8 mouse cellular contexts compared by ENCODE assay signal in genomic region chr2:127269491-127270299, GRCm38 (mm10). TPM values are rescaled to one million over a fixed set of nuclear protein-coding genes. Genes with fewer than 3 reads are reported as not detected.
A peak's percentile ranks its signal among the peaks of the same experiment; 100 is the strongest.
DNase-seq lines count a peak whose midpoint lies in the region; ATAC-seq lines count a peak whose summit lies in the region.

TSS of gene Stard7 (plus strand) at chr2:127270218.

- peak within 1 kb of the TSS; percentile 98 for H3K4me3 ChIP-seq in forebrain, embryonic 14.5 days (ENCODE audit: low read depth, low read length)
- peak within 1 kb of the TSS; percentile 100 for H3K4me3 ChIP-seq in neural tube, embryonic 15.5 days (replicated peaks)

- intact Hi-C loops in heart, postnatal 14 days (cut with DNase I) = loop anchor here (1.0 kb wide), 1 partner anchor 21 kb away; no protein-coding TSS in a partner anchor

- H3K27me3 ChIP-seq in forebrain, embryonic 14.5 days (replicated peaks; ENCODE audit: control insufficient read depth, insufficient read depth, low read length) = no peaks in the 10 kb centered on the region
- H3K27me3 ChIP-seq in neural tube, embryonic 15.5 days (replicated peaks) = no peaks in the 10 kb centered on the region

- peak within 1 kb of the TSS; percentile 88 for H3K9ac ChIP-seq in forebrain, embryonic 14.5 days (ENCODE audit: low read length)
- peak within 1 kb of the TSS; percentile 96 for H3K9ac ChIP-seq in neural tube, embryonic 15.5 days (replicated peaks)

- peak within 1 kb of the TSS; percentile 74 for H3K4me2 ChIP-seq in forebrain, embryonic 14.5 days (ENCODE audit: low read length)
- peak within 1 kb of the TSS; percentile 85 for H3K4me2 ChIP-seq in neural tube, embryonic 15.5 days

- H3K9me3 ChIP-seq in forebrain, embryonic 14.5 days (replicated peaks; ENCODE audit: control insufficient read depth, low read length) = no peaks in the 10 kb centered on the region
- no peaks in the 10 kb centered on the region for H3K9me3 ChIP-seq in neural tube, embryonic 15.5 days (replicated peaks)

- under 1% methylated on average over 40 of the region's 49 CpGs for WGBS in forebrain, embryonic 14.5 days
- under 1% methylated on average over 48 of the region's 49 CpGs for WGBS in neural tube, embryonic 15.5 days

- H3K36me3 ChIP-seq in forebrain, embryonic 14.5 days (ENCODE audit: control insufficient read depth, insufficient read depth, low read length) = no peaks in the 10 kb centered on the region
- H3K36me3 ChIP-seq in neural tube, embryonic 15.5 days = no peaks in the 10 kb centered on the region

- ATAC-seq in forebrain, embryonic 14.5 days = peak; percentile 99
- ATAC-seq in neural tube, embryonic 15.5 days (ENCODE audit: low FRiP score) = peak; percentile 99

- peak within 1 kb of the TSS; percentile 88 for H3K27ac ChIP-seq in forebrain, embryonic 14.5 days (ENCODE audit: low read depth, low read length)
- peak within 1 kb of the TSS; percentile 96 for H3K27ac ChIP-seq in neural tube, embryonic 15.5 days (replicated peaks)

- peaks cover 6% of the 10 kb centered on the region; the same call in 1 of the 2 replicates for H3K4me1 ChIP-seq in forebrain, embryonic 14.5 days (ENCODE audit: control insufficient read depth, insufficient read depth, low read length)
- peaks cover 30% of the 10 kb centered on the region for H3K4me1 ChIP-seq in neural tube, embryonic 15.5 days

- peak; percentile 98 for DNase-seq in ES-CJ7 (ENCODE audit: low read depth, low spot score)
- peak; percentile 95 for DNase-seq in cerebellum, adult 11 months
- DNase-seq in forebrain, embryonic 14.5 days (ENCODE audit: low spot score) = peak; percentile 98
- peak; percentile 95 to 96 for DNase-seq in heart, postnatal 14 days
- peak; percentile 96 for DNase-seq in layer of hippocampus, adult 11-12 months (ENCODE audit: low spot score)
- peak; percentile 97 to 98 for DNase-seq in lung, adult 18-20 months
- DNase-seq in testis, postnatal 14 days (ENCODE audit: low spot score) = peak; percentile 99

RNA-seq across cellular contexts. Expression of gene Stard7, which starts in this region (rescaled TPM):
- polyA plus RNA-seq in forebrain, embryonic 14.5 days (2014; fragmentation: Nextera tagmentation; extraction: Ambion mirVana) = 102 and 109 TPM in 2 replicates
- 100 to 1,000 TPM; 163 to 165 TPM for total RNA-seq in heart, postnatal 14 days (2021)
- 79.6 and 83.2 TPM in 2 replicates for polyA plus RNA-seq in neural tube, embryonic 15.5 days (2015; fragmentation: Nextera tagmentation; extraction: Ambion mirVana)

Comparison
In these comparisons a context has a peak if more than half of its experiments do, and no peak if none do; other contexts are left out.
1. Peak in every context shown above with its lines: DNase-seq, ATAC-seq, H3K4me3 ChIP-seq and H3K27ac ChIP-seq.